Mouse (Mus musculus): Measurements from ENCODE around the gene Fcrlb.
"Not testable (repeated sequence)": the region's sequence is repeated elsewhere in the genome, so short reads cannot be mapped to it uniquely, and the experiment has no call there.

Gene Fcrlb

GRCm38 (mm10) chr1:170912891-170913615 is at the start of gene Fcrlb:
Gene Fcrlb, minus strand, starts transcription at chr1:170912941.
- DNase-seq = no peak

GRCm38 (mm10) chr1:170962301-170962700 is 49.6 kb upstream of the Fcrlb start:
- no peak for DNase-seq

- DNase-seq = no peak
Measured at GRCm38 (mm10) chr1:170961101-170961500, 48.4 kb upstream of the Fcrlb start.

- no peak for DNase-seq
Measured at GRCm38 (mm10) chr1:170959791-170960190, 47.0 kb upstream of the Fcrlb start.

- no peak for DNase-seq
Measured at GRCm38 (mm10) chr1:170958225-170958624, 45.5 kb upstream of the Fcrlb start.

GRCm38 (mm10) chr1:170953192-170953591 is 40.5 kb upstream of the Fcrlb start:
- no peak for DNase-seq

- DNase-seq = no peak
Measured at GRCm38 (mm10) chr1:170950772-170951171, 38.0 kb upstream of the Fcrlb start.

GRCm38 (mm10) chr1:170944908-170945307 is 32.2 kb upstream of the Fcrlb start:
- not testable (repeated sequence) for DNase-seq

- not testable (repeated sequence) for DNase-seq
Measured at GRCm38 (mm10) chr1:170944151-170944550, 31.4 kb upstream of the Fcrlb start.

- peak; percentile 84 to 88 for DNase-seq
Measured at GRCm38 (mm10) chr1:170939255-170939654, 26.5 kb upstream of the Fcrlb start.

GRCm38 (mm10) chr1:170934383-170934782 is 21.6 kb upstream of the Fcrlb start:
- DNase-seq = peak; percentile 67 to 68

GRCm38 (mm10) chr1:170933940-170934339 is 21.2 kb upstream of the Fcrlb start:
- no peak for DNase-seq

GRCm38 (mm10) chr1:170933386-170933920 is 20.7 kb upstream of the Fcrlb start:
- peak in 1 of 2 experiments; percentile 16 for DNase-seq

- peak in 1 of 2 experiments; percentile 37 for DNase-seq
Measured at GRCm38 (mm10) chr1:170932043-170932442, 19.3 kb upstream of the Fcrlb start.

GRCm38 (mm10) chr1:170929245-170929644 is 16.5 kb upstream of the Fcrlb start:
- DNase-seq = no peak

GRCm38 (mm10) chr1:170928467-170928866 is 15.7 kb upstream of the Fcrlb start:
- DNase-seq = peak; percentile 66 to 68

GRCm38 (mm10) chr1:170927378-170927777 is 14.6 kb upstream of the Fcrlb start, which contains the start of gene Fcrla:
Gene Fcrla, minus strand, starts transcription at chr1:170927583.
- DNase-seq = peak; percentile 64 to 65

GRCm38 (mm10) chr1:170926941-170927340 is 14.2 kb upstream of the Fcrlb start:
- peak; percentile 53 to 55 for DNase-seq

GRCm38 (mm10) chr1:170924485-170924884 is 11.7 kb upstream of the Fcrlb start:
- DNase-seq = peak; percentile 67 to 73

GRCm38 (mm10) chr1:170919308-170919707 is 6.6 kb upstream of the Fcrlb start:
- no peak for DNase-seq

- DNase-seq = no peak
Measured at GRCm38 (mm10) chr1:170915657-170916056, 2.9 kb upstream of the Fcrlb start.

- DNase-seq = no peak
Measured at GRCm38 (mm10) chr1:170911907-170912660, 657 bp downstream of the Fcrlb start.

- DNase-seq = peak; percentile 33 to 34
Measured at GRCm38 (mm10) chr1:170908341-170908740, 4.4 kb downstream of the Fcrlb start.

All from B cell, adult 2 months (primary cell).